11 mouse cellular contexts compared by ENCODE assay signal in the genomic region with DNA sequence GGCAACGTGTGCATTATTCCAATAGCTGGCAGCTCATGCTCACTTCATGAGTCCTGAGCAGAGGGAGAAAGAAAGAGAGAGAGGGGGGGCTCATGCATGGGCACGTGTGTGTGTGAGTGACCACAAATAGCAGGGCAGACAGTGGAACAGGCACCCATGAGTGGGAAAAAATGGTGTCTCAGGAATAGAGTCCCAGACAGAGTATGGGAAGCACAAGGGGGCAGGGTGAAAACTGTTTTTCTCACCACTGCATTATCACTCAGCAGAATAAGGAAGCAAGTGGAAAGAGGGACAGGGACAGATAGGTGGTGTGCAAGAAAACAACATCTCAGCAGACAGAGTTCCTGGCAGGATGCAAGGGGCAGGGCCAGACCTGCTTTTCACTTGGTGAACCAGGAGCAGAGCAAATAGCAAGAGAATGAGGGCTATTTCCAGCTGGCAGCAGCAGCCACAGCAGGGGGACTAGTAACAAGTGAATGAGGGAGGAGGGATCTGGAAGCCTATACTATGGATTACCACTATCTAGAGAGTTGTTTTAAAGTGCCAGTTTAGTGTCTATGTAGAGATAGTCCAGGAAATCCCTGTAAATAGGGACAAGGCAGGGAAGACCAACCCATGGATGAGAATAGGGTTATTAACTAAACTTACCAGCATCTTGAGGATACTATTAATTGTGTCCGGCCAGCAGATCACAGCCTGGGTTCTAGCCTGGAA. TPM values are rescaled to one million over a fixed set of nuclear protein-coding genes. Genes with fewer than 3 reads are reported as not detected.
DNase-seq lines count a peak whose midpoint lies in the region; ATAC-seq and TF ChIP-seq lines count a peak whose summit lies in the region.
"Had no signal": no experiment of that assay in that cellular context is flagged by ENCODE, and none has a peak within 500 bp of the region (broad histone marks: within the 10 kb centered on the region; RNA-seq: fewer than 3 reads in every experiment).

No protein-coding gene starts in this region.

- H3K79me2 ChIP-seq in CH12.LX (replicated peaks; ENCODE audit: control insufficient read depth, extremely low read depth, insufficient read depth, poor library complexity, severe bottlenecking): peaks cover 46% of the 10 kb centered on the region

- H3K27ac ChIP-seq in heart, embryonic 12.5 days (ENCODE audit: poor library complexity, severe bottlenecking): no peak overlapping the region
- peak overlapping the region; percentile 47 for H3K27ac ChIP-seq in CH12.LX (ENCODE audit: insufficient read depth, low read depth)
- H3K27ac ChIP-seq in midbrain, embryonic 16.5 days (ENCODE audit: low read length): no peak overlapping the region
- H3K27ac ChIP-seq: left cerebral cortex, adult 2 months had no signal

- no peak for TF ChIP-seq EP300 in CH12.LX (IDR thresholded peaks at IDR 0.05; ENCODE audit: low read length)

- TF ChIP-seq RAD21 in CH12.LX (IDR thresholded peaks at IDR 0.05; ENCODE audit: low read depth, low read length): no peak

- no peaks in the 10 kb centered on the region for H3K36me3 ChIP-seq in heart, embryonic 12.5 days
- no peaks in the 10 kb centered on the region for H3K36me3 ChIP-seq in CH12.LX (replicated peaks in 1 of 2; ENCODE audit: control insufficient read depth in 1 of 2, insufficient read depth in 1 of 2, low read length in 1 of 2)
- H3K36me3 ChIP-seq in megakaryocyte, embryonic 14.5 days (replicated peaks; ENCODE audit: low read length): no peaks in the 10 kb centered on the region
- H3K36me3 ChIP-seq in midbrain, embryonic 16.5 days (ENCODE audit: control insufficient read depth, insufficient read depth, low read length): no peaks in the 10 kb centered on the region

- no peak overlapping the region for H3K4me3 ChIP-seq in heart, embryonic 12.5 days
- H3K4me3 ChIP-seq in CH12.LX (replicated peaks in 1 of 3; ENCODE audit: low read depth in 2 of 3, low read length in 2 of 3, poor library complexity in 1 of 3): peak overlapping the region in 2 of 3 experiments; percentile 40 to 42
- peak overlapping the region; percentile 70 for H3K4me3 ChIP-seq in megakaryocyte, embryonic 14.5 days (replicated peaks)
- no peak overlapping the region for H3K4me3 ChIP-seq in midbrain, embryonic 16.5 days (ENCODE audit: low read depth, low read length)
- H3K4me3 ChIP-seq: left cerebral cortex, adult 2 months had no signal

- no peaks in the 10 kb centered on the region for H3K9me3 ChIP-seq in heart, embryonic 12.5 days (replicated peaks)
- no peaks in the 10 kb centered on the region for H3K9me3 ChIP-seq in CH12.LX (replicated peaks; ENCODE audit: low read length)
- no peaks in the 10 kb centered on the region for H3K9me3 ChIP-seq in megakaryocyte, embryonic 14.5 days
- no peaks in the 10 kb centered on the region for H3K9me3 ChIP-seq in midbrain, embryonic 16.5 days (replicated peaks; ENCODE audit: control insufficient read depth, low read length, poor library complexity, severe bottlenecking)

- 61% methylated on average over 3 of the region's 3 CpGs for WGBS in heart, embryonic 12.5 days
- 61% methylated on average over 3 of the region's 3 CpGs for WGBS in midbrain, embryonic 16.5 days

- DNase-seq in heart, postnatal 36 days: no peak
- DNase-seq in CH12.LX (ENCODE audit: extremely low read depth): no peak
- DNase-seq in right cerebral cortex, adult 2 months (ENCODE audit: low spot score in 2 of 2): no peak
- no peak for DNase-seq in layer of hippocampus, adult 11-12 months (ENCODE audit: low spot score)
- DNase-seq: lung, postnatal 4 days had no signal

- peak; percentile 56 for ATAC-seq in heart, embryonic 12.5 days (ENCODE audit: insufficient number of reproducible peaks, low FRiP score)
- ATAC-seq in granulocyte monocyte progenitor cell, adult 5-6 weeks (replicated peaks; ENCODE audit: poor library complexity, severe bottlenecking): peak; percentile 59
- no peak for ATAC-seq in midbrain, embryonic 16.5 days

- H3K4me2 ChIP-seq in heart, embryonic 12.5 days: 0 out of 2 replicates have a peak overlapping the region, but pooled peaks have one; percentile 18
- H3K4me2 ChIP-seq in CH12.LX (ENCODE audit: insufficient read depth, low read depth, poor library complexity, severe bottlenecking): peak overlapping the region; percentile 65
- no peak overlapping the region for H3K4me2 ChIP-seq in midbrain, embryonic 16.5 days (ENCODE audit: low read length)

- dilution Hi-C loops in CH12.LX (cut with MboI; ENCODE audit: extremely low pct_ligation_motif_present, extremely low pct_unique_long_range_greater_than_20kb, low sequenced_read_pairs): no loop called here

- H3K4me1 ChIP-seq in heart, embryonic 12.5 days (replicated peaks): peaks cover 8% of the 10 kb centered on the region; the same call in 1 of the 2 replicates
- H3K4me1 ChIP-seq in CH12.LX (ENCODE audit: control insufficient read depth in 1 of 2, insufficient read depth in 2 of 2): peaks cover 19 to 29% of the 10 kb centered on the region in 2 experiments
- peaks cover 48% of the 10 kb centered on the region for H3K4me1 ChIP-seq in megakaryocyte, embryonic 14.5 days
- 0 out of 2 replicates have a peak, but pooled peaks cover 5% of the 10 kb centered on the region for H3K4me1 ChIP-seq in midbrain, embryonic 16.5 days (ENCODE audit: control insufficient read depth, insufficient read depth, low read length)

- in situ Hi-C loops in CH12.LX (cut with MboI; ENCODE audit: low pct_ligation_motif_present, low pct_unique_long_range_greater_than_20kb, low sequenced_read_pairs): no loop called here

- no peak for TF ChIP-seq CTCF in CH12.LX (conservative IDR thresholded peaks at IDR 0.05 in 1 of 2, IDR thresholded peaks at IDR 0.05 in 1 of 2; ENCODE audit: low read depth in 2 of 2, low read length in 2 of 2)

- no peak overlapping the region for H3K9ac ChIP-seq in heart, embryonic 12.5 days
- H3K9ac ChIP-seq in CH12.LX (ENCODE audit: insufficient read depth, low read depth): peak overlapping the region; percentile 62
- H3K9ac ChIP-seq in midbrain, embryonic 16.5 days (ENCODE audit: low read depth, low read length): no peak overlapping the region

- no peaks in the 10 kb centered on the region for H3K27me3 ChIP-seq in heart, embryonic 12.5 days (replicated peaks)
- H3K27me3 ChIP-seq in CH12.LX (replicated peaks): no peaks in the 10 kb centered on the region
- no peaks in the 10 kb centered on the region for H3K27me3 ChIP-seq in megakaryocyte, embryonic 14.5 days (replicated peaks)
- H3K27me3 ChIP-seq in midbrain, embryonic 16.5 days (ENCODE audit: control insufficient read depth, insufficient read depth, low read depth, low read length): no peaks in the 10 kb centered on the region

- TF ChIP-seq POLR2A in CH12.LX (IDR thresholded peaks at IDR 0.05; ENCODE audit: low read depth, low read length): no peak

- intact Hi-C loops in heart, postnatal 36 days (cut with DNase I): no loop called here

TF ChIP-seq in CH12.LX, 34 proteins besides CTCF, POLR2A, EP300 and RAD21:
- peak; percentile 68 for TF ChIP-seq BHLHE40 (IDR thresholded peaks at IDR 0.05; ENCODE audit: low read depth, low read length)
- TF ChIP-seq RCOR1 (conservative IDR thresholded peaks at IDR 0.05; ENCODE audit: low read depth, low read length): no peak
- no peak for TF ChIP-seq JUN (IDR thresholded peaks at IDR 0.05; ENCODE audit: insufficient read depth, low read depth, low read length)
- TF ChIP-seq ZKSCAN1 (IDR thresholded peaks at IDR 0.05; ENCODE audit: borderline replicate concordance, low read depth, low read length): no peak
- TF ChIP-seq POLR2AphosphoS2 (IDR thresholded peaks at IDR 0.05; ENCODE audit: low read depth, low read length): no peak

RNA-seq across cellular contexts. Expression of a gene that starts 49.5 kb away (rescaled TPM):
- polyA plus RNA-seq in heart, embryonic 12.5 days (2016; fragmentation: Nextera tagmentation; extraction: Ambion mirVana): not detected in 2 replicates
- total RNA-seq in heart, postnatal 36 days (2021): not detected
- total RNA-seq in CH12.LX (2012; rRNA removed): 0.38 and 0.68 TPM in 2 replicates
- 0.21 and 0.38 TPM in 2 replicates for total RNA-seq in CH12.LX (2014; rRNA removed)
- polyA plus RNA-seq in CH12.LX (2012; ENCODE audit: insufficient read length, low read depth): 0.23 and 0.25 TPM in 2 replicates
- total RNA-seq in granulocyte monocyte progenitor cell, adult 5-6 weeks (2014; fragmentation: Nextera tagmentation): 35.0 and 39.6 TPM in 2 replicates
- total RNA-seq in granulocyte monocyte progenitor cell, adult 5-6 weeks (2017): 27.7 and 43.2 TPM in 2 replicates
- not detected in 2 replicates for polyA plus RNA-seq in megakaryocyte, embryonic 14.5 days (2012; ENCODE audit: insufficient read depth, low replicate concordance)
- polyA plus RNA-seq in midbrain, embryonic 16.5 days (2015; fragmentation: Nextera tagmentation; extraction: Ambion mirVana): 0.80 and 0.87 TPM in 2 replicates
- total RNA-seq: gastrocnemius, adult 18-20 months; left cerebral cortex, adult 2 months had no signal

Comparison
In these comparisons a context has a peak if more than half of its experiments do, and no peak if none do; other contexts are left out.
1. H3K4me3 ChIP-seq: peak in CH12.LX (2 of 3) and megakaryocyte, embryonic 14.5 days (single experiment); none in heart, embryonic 12.5 days (single experiment) and midbrain, embryonic 16.5 days (single experiment).